Mouse (Mus musculus) brain, adult 2 months (tissue): ENCODE measurements around the gene Ptgir.

Experiments
- DNase-seq: peaks from one replicate; pipeline ENCODE4 v3.0.0; 2011; ENCODE audit warnings: low read depth, low spot score

Ptgir gene

DNA sequence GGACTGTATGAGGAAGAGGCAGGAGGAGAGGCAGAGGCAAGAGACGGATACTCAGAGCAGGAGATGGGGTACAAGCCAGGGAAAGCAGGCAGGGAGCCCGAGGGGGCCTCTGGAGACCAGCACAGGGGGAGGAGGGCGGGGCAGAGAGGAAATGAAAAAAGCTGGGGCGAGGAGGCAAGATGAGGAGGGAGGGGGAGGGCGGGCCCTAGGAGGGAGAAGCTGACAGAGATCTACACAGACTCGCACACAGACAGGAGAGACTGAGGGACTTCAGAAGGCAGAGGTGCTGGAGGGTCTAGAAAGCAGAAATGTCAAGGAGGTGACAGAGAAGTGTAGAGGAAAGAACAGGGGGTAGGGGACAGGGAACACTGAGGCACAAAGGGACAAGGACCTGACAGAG, at the start of gene Ptgir:
TSS of gene Ptgir (plus strand) at position 210 of the 400 bp plus-strand sequence.
- DNase-seq: no peak

DNA sequence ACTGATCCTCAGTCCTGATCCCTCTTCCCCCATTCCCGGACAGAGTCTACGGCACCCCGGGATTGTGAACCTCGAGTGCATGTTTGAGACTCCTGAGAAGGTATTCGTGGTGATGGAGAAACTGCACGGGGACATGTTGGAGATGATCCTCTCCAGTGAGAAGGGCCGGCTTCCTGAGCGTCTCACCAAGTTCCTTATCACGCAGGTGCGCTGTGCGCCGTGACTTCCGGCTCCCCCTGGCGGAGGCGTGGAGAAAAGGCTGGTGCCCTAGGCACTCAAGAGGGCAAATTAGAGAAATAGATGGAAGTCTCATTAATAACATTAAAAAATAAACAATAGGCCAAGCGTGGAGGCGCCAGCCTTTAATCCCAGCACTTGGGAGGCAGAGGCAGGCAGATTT, 48.0 kb upstream of the Ptgir start:
- peak; percentile 73 for DNase-seq

DNA sequence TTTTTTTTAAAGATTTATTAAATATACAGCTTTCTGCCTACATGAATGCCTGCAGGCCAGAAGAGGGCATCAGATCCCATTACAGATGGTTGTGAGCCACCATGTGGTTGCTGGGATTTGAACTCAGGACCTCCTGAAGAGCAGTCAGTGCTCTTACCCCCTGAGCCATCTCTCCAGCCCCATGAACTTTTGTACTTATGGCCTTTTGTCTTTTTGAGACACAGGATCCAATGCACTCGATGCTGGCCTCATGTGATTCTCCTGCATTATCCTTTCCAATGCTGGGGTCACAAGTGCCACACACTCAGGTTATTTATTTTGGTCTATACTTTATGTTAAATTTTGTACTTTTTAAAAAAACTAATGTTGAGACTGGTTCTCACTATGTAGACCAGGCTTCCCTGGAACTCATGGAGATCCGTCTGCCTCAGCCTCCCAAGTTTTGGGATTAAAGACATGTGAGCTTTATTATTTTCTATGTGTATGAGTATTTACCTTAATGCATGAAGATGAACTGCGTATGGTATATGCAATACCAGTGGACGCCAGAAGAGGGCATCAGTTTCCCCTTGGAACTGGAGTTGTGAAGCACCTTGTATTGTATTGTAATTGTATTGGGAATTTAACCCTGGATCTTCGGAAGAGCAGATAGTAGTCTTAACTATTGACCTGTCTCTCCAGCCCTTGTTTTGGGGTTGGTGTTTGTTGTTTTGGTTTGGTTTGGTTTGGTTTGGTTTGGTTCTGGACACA, 46.2 kb upstream of the Ptgir start:
- peak; percentile 84 for DNase-seq

DNA sequence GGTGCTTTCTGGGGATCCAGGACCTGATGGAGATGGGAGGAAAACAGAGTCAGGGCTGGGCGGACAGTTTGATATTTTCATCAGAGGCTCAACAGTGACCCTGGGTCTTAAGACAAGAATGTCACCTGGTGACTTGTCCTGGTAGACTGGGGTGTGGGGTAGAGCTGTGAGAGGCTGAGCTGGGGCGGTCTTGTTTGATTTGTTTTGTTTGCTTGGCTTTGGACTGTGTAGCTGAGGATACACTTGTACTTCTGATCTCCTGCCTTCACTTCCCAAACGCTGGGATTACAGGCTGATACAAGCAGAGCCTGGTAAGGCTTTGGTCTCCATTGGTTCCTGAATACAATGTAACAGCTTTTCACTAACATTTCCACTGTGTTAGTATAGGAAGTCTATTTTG, 38.8 kb upstream of the Ptgir start:
- no peak for DNase-seq

DNA sequence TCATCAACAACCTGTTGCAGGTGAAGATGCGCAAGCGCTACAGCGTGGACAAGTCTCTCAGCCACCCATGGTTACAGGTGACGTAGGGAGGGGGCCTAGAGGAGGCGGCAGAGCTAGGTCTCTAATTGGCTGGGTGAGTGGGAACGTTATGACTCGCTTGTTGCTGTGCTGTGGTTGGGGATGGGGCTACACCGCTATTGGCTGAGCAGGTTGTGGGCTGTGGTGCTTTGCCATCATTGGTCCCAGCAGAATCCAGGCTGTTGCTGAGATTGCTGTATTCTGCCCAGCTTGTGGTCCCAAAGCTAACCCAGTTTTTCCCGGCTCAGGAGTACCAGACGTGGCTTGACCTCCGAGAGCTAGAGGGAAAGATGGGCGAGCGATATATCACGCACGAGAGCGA, 36.8 kb upstream of the Ptgir start:
- peak; percentile 100 for DNase-seq

DNA sequence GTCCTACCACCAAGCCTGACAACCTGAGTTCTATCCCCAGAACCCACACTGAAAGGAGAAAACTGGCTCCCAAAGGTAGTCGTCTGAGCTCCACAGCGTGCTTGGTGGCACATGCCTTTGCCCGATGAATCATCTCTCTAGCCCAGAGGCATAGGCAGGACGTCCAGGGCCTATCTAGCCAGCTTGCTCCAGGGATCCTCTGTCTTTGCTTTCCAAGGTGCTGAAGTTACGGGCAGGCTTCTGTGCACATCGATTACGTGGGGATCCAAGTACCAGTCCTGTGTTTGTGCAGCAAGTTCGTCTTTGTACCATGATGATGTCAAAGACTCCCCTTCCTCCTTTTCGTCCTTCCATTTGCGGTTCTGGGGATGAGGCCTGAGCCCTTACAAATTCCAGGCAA, 34.7 kb upstream of the Ptgir start:
- DNase-seq: no peak

DNA sequence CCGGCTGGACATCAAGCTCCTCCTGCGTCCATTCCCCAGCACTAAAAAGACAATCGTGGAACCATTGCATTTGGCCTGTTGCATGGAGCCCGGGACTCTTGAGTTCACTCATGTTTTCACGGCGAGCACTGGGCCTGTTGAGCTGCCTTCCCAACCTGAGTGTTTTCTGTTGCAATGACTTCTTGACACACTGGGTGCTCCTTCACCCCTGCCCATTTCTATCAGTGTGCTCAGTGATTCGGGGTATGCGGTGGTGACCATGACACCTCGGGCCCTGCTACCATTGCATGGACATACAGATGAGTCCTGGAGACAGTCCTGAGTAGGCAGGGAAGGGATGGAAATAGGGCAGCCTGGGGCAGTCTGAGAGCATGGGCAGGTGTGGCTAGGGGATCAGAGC, 33.8 kb upstream of the Ptgir start:
- DNase-seq: no peak

DNA sequence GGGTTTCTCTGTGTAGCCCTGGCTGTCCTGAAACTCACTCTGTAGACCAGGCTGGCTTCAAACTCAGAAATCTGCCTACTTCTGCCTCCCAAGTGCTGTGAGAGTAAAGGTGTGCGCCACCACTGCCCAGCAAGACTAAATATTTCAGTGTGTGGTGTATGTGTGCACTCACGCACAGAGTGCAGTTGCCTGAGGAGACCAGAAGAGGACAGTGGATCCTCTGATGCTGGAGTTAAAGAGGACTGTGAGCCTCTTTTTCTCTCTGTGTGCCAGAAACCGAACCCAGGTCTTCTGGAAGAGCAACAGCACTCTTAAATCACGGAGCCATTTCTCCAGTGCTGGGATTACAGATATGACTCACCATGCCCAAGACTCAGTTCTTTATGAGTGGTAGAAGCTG, 32.9 kb upstream of the Ptgir start:
- no peak for DNase-seq

DNA sequence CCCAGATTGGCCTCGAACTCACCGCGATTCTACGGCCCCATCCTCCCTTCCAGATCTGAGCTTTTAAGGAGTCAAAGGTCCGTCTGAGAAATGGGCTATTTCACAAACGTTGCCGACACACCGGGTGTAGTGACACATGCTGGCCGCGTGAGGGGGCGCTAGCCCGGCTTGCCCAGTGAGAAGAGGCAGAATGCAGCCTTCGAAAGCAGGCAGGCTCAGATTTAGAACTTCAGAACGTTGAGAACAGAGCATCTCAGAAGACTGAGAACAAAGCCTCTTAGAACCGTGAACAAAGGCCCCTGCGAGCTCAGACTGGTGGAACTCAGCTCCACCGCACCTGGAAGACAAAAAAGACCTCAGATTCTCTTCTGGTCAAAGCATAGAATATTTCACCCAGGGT, 32.1 kb upstream of the Ptgir start:
- DNase-seq: peak; percentile 94

DNA sequence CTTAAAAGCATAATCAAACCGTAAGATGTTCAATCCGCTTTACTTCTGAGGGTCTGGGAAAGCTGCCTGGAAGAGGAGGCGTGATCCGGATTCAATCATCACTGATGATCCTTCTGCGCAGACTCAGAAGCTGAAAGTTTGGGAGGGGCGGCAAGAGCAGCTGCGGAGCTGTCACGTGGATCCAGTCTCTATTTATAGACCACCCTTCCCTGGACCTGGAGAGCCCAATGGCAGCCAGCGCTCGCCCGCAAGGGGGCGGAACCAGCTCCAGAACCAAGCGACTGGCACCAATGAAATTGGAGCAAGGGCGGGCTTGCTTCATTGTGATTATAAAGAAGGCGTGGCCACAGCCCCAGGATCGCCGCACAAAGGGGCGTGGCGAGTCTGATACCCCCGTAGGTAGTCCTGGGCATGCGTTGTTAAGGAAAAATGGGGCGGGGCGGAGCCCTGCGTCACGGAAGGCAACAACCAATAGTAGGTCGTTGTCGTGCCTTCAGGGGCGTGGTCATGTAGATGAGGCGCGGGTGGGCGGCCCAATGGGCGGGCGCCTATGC, 31.5 kb upstream of the Ptgir start:
- DNase-seq: peak; percentile 100

DNA sequence AGATGAGACGGTGACA, 31.2 kb upstream of the Ptgir start, which contains the start of gene Dact3:
TSS of gene Dact3 (plus strand) at position 8 of the 16 bp plus-strand sequence.
- DNase-seq: no peak

DNA sequence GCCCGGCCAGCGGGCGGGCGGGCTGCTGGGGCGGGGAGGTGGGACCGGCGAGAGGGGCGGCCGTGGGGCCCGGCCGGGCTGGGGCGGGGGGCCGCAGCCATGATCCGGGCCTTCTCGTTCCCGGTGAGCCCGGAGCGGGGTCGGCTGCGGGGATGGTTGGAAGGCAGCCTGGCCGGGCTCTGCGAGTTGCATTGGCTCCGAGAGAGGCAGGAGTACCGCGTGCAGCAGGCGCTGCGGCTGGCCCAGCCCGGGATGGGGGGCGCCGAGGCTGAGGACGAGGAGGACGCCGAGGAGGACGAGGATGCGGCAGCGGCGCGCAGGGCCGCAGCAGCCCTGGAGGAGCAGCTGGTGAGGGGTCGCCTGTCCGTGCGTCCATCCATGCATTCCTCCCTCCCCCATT, 31.0 kb upstream of the Ptgir start:
- no peak for DNase-seq

DNA sequence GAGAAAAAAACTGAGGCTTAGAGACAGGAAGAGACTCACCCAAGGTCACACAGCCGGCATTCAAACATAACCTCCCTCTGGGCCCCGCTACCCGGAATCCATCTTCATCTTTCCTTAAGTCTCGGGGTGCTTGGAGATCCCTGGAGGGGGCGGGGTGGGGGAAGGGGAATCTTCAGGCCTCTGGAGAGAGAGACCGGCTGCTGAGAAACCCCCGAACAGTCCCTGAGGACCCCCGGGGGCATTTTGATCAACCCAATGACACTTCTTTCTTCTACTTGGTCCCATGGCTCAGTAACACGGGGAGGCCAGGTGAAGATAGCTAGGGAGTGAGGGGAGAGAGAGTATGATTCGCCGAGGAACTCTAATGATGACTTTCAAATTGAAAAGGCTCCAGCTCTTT, 30.3 kb upstream of the Ptgir start:
- DNase-seq: no peak

DNA sequence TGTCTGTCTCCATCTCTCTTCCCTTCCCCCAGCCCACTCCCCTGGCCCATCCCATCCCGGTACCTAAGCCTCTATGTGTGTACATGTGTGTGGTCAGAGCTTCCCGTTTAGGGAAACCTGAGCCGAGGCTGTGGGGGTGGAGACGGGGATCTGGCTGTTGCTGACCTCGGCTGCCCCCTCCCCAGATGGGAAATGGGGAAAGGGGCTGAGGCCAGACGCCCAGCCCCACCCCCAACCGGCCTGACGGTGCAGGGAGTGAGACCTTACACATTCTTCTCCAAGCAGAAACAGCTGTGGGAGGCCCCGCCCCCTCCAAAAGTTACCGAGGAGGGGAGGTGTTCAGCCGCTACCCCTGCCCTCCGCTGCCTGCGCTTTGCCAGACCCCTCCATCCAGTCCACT, 29.7 kb upstream of the Ptgir start:
- DNase-seq: no peak

DNA sequence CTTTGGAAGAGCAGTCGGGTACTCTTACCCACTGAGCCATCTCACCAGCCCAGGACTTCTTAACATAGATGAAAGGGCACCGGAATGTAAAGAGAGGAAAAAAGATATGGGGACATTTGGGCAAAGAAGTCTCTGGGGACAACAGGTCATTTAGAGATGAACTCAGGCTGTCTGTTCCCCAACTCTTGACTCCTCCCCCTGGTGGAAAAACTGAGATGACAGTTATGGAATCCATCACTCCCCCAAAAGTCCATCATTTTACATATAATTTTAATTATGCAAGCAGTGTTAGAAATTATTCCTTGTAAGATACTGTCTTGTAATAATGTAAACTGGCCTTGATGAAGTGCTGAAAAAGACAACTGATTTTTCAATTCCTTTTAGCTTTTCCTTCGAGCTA, 28.6 kb upstream of the Ptgir start:
- DNase-seq: no peak

DNA sequence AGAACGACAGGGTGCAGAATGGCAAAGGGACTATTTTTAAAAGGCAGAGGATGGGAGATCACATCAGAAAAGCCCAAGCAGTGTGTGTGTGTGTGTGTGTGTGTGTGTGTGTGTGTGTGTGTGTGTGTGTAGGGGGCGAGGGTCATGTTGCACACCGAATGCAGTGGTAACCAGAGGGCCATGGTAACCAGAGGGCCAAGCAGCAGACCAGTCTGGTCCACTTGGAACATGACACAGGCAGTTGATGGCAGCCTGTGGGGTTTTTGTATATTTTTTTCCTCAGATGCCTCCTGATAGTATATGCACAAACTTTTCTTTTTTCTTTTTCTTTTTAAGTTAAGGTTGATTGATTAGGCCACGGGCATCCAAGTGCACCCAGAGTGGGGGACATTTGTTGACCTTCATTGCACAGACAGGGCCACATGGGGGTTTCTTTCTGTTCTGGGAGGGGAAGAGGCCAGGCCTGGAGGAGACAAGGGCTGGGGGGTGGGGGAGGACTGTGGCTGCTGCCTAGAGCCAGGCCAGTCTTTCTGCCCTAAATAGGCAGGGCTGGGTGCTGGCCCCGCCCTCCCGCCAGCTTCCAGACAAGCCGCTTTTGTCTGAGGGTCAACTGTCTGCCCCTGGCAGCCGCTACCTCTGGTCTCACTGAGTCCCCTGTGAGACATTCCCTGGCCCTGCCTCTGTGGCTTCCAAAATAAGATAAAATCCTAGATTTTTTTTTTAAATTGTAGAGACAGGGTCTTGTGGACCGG, 26.3 kb upstream of the Ptgir start:
- DNase-seq: peak; percentile 83

DNA sequence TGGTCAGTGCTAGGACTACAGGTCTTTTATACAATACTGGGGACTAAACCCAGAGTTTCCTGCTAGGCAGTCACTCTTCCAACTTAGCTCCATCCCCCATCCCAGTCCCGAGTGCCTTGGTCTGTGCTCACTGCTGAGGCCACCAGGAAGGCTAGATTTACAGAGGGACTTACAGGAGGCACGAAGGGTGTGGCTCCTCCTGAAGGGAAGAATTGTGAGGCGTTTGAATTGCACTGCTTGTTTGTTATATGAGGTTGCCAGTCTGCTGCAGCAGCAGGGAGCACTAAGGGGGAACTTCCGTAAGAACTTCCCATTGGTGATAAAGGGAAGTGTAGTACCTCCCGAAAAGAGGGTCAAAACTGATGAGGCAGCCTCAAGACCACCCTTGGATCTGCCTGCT, 25.7 kb upstream of the Ptgir start:
- no peak for DNase-seq

DNA sequence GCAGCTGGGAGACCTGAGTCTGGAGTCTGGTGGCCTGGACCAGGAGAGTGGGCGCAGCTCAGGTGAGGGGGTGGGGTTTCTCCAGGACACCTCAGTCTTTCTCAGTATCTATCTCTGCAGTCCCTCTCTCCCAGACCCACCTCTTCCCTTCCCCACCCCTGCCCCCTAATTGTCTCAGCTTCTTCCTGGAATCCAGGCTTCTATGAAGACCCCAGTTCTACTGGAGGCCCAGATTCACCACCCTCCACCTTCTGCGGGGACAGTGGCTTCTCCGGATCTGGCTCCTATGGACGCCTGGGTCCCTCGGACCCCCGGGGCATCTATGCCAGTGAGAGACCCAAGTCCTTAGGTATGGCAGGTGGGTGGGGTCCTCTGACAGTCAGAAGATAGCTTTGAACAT, 23.1 kb upstream of the Ptgir start:
- no peak for DNase-seq

DNA sequence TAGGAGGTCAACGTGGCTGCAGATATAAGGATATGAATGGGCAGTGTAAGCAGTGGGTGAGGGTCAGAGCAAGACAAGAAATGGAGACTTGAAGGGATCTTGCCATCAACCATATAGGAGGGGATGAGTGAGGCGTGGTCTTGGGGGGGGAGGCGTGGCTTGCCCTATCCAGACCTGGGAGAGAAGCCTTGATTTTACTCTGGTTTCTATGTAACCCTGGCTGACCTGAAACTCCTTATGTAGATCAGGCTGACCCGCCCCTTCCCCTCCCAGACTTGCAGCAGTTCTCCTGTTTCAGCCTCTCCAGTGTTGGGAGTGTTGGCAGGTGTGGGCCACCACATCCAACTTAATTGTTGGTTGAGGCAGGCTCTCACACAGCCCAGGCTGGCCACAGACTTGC, 22.0 kb upstream of the Ptgir start:
- DNase-seq: no peak

DNA sequence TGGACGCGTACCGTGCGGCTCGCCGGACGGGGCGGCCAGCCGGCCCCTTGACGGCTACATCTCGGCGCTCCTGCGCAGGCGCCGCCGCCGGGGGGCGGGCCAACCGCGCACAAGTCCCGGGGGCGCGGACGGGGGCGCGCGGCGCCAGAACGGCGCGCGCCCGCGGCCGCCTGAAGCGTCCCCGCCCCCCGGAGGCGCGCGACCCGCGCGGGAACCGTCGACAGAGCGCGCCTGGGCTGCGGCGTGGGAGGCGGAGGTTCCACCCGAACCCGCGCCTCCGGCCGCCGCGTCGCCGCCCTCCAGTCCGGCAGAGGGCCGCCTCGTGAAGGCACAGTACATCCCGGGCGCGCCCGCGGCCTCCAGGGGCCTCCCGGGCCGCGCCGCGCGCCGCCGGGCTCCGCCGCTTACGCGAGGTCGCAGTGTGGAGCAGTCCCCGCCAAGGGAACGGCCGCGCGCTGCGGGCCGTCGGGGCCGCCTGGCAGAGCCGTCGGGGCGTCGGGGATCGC, 21.0 kb upstream of the Ptgir start:
- DNase-seq: no peak

DNA sequence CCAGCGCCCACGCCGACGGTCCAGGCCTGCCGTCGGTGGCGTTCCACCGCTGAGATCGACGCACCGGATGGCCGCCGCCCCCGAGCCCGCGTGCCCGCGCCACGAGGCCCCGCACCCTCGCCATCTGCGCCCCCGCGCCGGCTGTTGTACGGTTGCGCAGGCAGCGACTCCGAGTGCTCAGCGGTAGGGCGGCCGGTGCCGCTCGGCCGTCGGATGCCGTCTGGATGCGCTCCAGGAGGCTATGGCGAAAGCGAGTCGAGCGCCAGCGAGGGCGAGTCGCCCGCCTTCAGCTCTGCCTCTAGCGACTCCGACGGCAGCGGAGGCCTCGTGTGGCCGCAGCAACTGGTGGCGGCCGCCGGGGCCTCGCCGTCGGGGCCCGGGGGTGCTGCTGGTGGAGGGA, 20.4 kb upstream of the Ptgir start:
- DNase-seq: no peak

DNA sequence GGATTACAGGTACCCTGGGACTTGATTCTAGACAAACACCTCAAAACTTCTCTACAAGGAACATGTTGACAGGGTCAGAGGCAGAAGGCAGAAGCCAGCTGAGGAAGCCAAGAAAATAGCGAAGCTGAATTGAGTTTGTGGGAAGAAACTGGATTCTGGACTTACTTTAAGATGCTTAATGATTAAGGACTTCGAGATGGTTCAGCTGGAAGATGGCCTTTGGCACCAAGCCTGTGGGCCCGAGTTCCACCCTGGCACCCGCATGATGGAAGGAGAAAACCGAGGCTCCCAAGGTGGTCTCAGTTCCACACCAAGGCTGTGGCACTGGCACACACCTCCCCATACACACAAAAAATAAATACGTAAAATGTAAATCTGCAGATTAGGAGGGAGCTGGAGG, 15.8 kb upstream of the Ptgir start:
- no peak for DNase-seq

DNA sequence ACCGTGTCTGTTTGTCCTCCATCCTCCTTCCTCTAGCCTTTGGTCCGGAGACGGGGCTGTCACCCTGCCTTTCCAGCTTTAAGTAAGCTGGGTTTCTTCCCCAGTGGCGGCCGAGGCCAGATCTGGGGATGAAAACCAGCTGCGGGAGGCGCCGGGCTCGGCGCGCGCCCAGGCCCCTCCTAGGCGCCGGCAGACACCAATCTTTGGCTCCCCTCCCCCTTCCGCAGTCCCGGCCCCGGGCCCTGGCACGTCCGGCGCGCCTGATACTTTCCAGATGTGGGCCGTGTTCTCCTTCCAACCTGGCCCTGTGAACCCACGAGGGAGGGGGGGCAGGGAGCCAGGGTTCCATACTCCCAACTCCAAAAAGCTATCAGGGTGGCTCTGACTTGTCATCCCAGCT, 15.3 kb upstream of the Ptgir start:
- peak; percentile 54 for DNase-seq
